Mouse (Mus musculus): ENCODE measurements at regions not wholly inside any gene's neighbourhood (a gene's known extent, or its start where the extent isn't known, plus 50 kb on each side); places are given as distances from the start of the nearest gene placed in this dataset.

DNA sequence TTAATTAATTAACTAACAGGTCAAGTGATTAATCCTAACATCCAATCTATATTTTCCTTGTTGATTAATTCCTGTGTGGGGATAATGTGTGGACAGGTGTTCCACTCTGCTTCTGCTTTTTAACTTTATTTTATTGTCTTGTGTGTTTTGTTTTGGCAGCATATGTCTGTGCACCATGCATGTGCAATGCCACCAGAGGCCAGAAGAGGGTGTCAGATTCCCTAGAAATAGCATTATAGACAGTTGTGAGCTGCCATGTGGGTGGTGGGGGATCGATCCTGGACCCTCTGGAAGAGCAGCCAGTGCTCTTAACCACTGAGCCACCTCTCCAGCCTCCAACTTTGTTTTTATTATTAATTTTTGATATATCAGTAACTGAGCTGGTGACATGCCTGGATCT is 65.6 kb downstream of the En1 start:
- DNase-seq (ENCODE audit: low spot score in 2 of 2): no peak

DNA sequence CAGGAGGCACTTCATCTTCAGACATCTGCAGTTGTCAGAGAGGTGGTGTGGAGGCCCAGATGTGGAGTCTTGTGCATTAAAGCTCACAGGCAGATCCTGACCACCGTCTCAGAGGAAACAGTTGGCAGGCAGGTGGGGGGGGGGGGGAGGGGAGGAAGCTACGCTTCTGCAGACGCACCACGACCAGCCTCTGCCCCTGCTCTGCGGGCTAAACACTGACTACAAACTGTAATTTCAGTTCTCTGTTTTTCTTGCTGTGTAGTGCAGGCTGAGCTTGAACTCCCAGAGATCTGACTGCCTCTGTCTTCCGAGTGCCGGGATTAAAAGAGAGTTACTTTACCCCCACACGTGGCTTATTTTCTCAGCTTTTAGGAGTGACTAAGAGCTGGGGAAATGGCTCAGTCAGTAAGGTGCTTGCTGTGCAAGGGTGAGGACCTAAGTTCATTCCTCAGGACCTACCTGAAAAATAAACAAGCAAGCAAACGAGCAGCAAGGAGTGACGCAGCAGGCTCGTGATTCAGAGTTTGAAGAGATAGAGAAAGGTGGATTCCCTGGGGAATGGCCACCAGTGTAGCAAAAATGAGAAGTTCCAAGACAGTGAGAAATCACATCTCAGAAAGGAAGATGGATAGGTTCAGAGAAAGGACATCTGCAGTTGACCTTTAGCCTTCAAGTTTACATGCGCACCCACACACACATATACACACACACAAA is 81.5 kb downstream of the En1 start:
- DNase-seq (ENCODE audit: low spot score in 2 of 2): no peak

DNA sequence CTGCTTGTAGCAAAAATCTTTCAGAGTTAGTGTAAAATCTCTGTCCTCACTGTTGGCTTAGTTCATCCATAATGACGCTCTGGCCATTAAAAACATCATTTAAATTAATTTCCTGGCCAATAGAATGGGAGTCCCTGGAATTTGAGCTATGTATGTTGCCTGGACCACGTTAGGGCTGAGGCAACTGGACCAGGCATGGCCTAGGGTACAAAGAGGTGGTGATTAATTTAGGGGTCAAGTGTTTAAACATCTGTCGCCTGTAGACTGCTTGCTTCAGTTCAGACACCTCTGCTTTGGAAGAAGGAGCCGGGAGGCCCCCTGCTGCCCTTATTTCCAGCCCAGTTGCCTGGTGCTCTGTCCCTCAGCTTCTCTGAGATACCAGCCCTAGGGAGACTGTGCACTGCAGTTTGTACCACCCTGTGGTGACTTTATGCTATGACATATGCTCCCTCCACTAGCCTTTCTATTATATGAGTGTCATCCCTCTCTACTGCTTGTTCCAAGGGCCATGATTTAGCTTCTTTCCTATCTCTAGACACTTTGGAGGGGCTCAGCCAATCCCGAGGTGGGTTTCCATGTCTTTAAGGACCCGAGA is 83.5 kb downstream of the En1 start:
- DNase-seq (ENCODE audit: low spot score in 2 of 2): no peak

DNA sequence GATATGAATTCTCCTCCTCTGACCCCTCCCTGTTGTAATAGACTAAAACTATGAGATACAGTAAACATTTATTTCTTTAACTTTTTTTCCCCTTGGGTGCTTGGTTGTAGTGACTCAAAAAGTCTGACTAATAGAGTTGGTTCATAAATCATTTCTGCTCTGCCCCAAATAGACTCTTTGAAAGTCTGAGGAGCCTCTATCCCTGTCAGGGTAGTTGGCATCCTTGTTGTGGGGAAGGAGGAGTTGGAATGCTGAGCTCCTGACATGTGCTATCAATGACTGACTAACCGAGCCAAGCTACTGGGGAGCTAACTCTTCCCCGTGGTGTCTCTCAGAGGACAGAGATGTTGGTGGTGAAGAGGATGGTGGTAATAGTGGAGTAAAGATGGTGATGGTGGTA is 89.4 kb downstream of the En1 start:
- no peak for DNase-seq (ENCODE audit: low spot score in 2 of 2)

DNA sequence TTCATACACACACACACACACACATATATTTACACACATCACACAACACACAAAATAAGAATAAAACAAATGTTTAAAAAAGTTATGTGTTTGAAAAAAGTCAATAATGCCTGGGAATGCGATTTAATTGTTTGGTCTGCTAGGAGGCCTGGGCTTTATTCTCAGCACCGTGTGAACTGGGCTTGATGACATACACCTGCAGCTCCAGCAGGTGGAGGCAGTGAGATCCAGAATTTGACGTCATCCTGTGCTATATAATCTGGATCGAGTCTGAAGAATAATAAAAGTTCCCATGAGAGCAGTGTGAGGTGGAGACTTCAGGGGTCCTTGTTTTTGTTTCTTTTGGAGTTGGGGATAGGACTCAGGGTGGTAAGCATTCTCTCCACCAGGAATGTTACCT is 96.0 kb downstream of the En1 start:
- no peak for DNase-seq (ENCODE audit: low spot score in 2 of 2)

DNA sequence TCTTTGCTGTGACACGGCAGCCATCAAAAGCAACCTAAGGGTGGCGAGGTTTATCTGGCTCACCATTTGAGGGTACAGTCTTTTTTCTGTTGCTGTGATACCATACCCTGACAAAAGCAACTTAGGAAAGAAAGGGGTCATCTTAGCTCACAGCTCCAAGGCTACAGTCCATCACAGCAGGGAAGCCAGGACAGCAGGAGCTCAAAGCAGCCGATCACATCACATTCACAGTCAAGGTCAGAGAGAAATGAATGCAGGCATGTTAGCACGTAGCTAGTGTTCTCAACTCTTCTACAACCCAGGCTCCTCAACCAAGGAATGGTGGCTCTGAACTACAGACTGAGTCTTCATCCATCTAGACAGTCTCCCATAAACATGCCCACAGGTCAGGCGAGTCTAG is 102.0 kb downstream of the En1 start:
- no peak for DNase-seq (ENCODE audit: low spot score in 2 of 2)

DNA sequence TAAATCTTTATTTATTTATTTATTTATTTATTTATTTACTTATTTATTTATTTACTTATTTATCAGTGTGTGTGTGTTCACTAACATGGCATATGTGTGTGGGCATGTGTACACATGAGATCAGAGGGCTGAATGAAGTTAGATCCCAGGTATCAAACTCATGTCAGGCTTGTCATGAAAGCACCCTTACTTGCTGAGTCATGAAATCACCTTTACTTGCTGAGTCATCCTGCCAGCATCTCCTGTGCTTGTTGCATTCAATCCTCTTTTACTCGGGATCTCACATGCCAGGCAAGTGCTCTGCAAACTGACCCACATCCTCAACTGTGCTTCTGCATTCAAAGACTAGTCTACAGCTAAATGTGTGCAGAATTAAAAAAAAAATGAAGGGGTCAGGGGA is 103.8 kb downstream of the En1 start:
- no peak for DNase-seq (ENCODE audit: low spot score in 2 of 2)

DNA sequence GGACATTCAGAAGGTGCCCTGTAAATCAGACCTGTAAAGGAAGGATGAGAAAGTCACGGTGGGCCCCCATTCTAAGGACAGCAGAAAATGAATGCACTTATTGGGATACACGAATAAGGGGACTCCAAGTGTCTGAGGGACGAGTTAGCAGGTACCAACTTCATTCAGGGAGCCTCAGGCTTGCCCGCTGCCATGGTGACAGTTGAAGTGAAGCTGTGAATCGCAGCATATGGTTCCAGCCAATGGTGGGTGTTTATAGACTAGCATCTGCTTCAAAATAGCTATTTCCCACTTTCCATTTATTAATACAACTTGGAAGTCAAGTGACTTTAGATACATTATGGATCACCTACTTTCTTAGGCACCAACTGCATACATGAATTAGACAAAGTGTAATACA is 106.3 kb downstream of the En1 start:
- no peak for DNase-seq (ENCODE audit: low spot score in 2 of 2)

DNA sequence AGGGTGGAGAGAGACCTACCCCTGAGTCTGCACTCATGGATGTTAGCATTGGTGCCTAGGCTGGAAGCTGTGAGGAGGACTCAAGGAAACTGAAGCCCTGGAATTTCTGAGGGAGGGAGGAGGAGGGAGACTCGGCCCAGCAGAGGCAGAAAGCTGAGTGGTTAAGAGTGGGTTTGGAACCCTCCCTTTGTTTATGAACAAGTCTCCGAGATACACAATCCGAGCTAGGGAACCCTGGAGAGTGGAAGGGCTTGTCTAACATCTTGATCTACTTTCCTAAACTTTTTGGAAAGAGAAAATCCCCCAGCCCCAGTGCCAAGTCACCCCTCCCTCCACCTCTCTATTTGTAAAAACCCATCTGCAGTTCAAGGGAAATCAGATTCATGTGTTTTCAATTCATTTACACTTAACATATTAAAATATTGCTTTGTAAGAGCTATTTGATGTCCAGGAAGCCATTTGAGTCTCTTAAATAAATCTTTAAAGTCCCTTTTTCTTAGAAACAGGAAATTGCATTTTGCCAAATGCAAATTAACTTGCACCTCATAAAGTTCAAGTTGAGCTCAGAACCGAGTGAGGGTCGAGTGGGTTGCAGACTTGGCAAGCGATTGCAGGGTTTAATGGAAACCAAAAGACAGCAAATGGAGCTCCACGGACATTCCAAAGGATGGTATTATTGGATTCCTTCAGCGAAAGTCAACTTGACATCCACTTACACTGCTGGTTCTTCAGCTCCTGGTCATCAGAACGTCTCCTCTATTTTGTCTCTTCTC is 113.1 kb downstream of the En1 start:
- no peak for DNase-seq (ENCODE audit: low spot score in 2 of 2)

DNA sequence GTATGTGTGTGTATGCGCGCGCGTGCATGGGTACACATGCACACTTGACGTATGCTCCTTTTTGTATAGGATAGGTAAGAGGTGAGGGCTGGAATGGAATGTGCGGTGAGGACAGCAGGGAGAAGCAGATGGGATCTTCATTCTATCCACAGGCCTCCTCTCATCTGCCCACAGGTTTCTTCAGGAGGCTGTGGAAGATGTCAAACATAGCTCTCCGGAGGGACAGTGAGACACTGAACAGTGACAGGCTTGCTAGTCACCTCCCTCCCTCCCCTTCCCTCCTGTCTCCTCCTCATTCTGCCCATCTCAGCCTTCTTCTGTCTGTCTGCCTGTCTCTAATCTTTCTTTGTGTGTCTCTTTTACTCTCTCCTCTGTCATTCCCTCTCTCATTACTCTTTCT is 124.6 kb downstream of the En1 start:
- DNase-seq (ENCODE audit: low spot score in 2 of 2): no peak

DNA sequence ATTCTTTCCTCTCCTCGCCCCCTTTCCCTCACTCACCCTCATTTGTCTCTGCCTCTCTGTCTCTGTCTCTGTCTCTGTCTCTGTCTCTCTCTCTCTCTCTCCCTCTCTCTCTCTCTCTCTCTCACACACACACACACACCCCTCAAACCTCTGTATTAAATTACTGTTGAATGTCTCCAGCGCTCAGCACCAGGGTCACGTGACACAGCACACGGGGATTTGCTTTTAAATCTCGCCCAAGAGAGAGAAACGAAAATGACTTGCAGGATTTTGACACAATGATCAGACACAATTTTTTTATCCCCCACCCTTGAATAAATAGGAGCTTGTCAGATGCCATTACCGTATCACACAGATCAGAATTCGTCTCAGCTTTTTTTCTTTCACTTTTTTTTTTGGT is 125.2 kb downstream of the En1 start:
- no peak for DNase-seq (ENCODE audit: low spot score in 2 of 2)

DNA sequence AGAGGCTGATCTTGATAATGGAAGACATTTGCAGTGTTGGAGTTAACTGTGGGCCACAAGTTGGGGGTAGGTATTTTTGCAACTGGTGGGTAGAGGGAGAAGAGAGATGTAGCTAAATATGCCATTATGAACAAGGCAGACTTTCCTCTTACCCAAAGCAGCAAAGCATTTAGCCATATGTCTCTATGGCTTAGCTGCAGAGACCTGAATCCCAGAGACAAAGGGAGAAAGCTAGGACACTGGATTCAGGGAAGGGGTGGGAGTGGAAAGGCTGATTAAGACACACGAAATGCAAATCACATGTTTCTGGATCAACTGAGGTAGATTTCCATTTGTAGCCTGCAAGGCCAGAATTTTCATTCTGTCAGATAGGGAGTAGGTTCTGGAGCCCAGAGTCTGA is 129.8 kb downstream of the En1 start:
- DNase-seq (ENCODE audit: low spot score in 2 of 2): no peak

DNA sequence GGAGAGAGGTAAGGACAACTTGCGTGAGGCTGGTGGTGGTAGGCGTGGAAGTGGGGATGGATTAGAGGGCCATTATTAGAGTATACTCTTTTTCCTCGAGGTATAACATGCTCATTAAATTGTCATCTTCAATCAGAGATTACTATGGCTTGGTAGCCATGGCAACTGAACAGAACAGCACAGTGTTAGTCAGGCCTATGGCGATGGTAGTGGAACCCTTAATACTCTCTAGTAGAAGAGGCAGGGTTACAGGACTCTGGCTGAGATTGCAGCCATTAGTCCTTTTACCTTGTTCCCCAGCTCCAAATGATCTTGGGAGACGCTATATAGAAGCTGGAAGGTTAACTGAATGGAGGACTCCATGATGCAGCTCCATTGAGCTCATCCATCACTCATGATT is 131.5 kb downstream of the En1 start:
- DNase-seq (ENCODE audit: low spot score in 2 of 2): no peak

DNA sequence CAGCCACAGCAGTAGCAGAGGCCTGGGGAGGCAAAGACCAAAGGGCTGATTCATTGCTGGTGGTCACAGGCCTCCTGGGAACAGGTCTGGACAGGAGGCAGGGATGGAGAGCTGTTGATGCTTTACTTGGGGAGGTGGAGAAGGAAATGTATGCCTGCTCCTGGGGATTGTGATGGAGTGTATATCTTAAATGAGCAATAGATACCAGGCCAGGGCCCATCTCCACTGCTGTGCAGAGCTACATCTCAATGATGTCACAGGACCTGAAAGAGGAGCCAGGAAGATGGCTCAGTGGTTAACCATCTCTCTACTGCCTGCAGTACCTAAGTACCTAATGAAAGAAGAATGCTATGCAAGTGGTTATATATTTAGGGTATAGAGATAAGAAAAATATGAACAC is 132.6 kb downstream of the En1 start:
- DNase-seq (ENCODE audit: low spot score in 2 of 2): no peak

DNA sequence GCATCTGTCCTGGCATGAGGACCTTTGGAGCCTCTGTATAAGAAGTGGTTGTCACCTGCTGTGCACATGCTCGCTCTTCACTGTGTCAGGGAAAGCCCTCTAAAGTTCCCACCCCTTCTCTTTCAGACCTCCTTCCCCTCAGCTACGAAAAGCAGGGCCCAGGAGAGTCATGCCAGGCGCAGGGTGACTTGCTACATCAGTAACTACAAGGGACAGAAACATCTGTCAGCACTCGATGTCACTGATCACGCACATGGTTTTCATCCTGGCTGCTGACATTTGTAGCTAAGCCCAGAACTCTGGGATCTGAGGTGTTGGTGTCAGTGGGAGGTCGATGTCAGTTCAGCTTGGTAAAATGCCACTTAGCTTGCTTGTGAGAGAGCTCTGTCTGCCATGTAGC is 137.3 kb downstream of the En1 start:
- DNase-seq (ENCODE audit: low spot score in 2 of 2): no peak

DNA sequence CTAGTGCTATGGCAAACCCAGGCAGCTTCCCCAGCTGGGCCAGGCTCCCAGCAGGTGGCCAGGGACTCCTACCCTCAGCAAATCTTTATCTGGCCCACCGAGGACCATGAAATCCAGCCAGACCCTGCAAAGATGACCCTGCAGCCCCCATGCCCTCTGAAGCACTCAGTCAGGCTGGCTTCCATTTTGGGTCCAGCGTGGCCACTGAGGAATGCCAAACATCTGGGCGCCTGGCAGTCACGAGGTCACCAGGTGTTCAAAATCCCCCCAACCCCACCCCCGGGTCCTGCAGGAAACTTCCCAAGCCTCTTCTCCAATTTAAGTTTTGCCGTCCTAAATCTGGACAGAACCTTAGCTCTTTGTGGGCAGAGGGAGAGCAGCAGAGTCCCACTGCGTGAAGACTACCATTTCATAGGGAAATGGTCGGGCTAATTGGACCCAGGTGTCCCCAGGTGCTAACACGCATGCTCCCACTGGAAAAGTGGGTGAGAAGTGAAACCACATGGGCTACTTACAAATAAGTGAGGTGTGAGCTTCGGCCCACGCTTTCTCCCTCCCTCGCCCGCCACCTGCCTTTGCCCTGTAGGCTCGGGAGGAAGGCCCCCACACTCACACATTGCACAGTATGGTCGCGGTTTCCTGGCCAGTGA is 139.0 kb downstream of the En1 start:
- no peak for DNase-seq (ENCODE audit: low spot score in 2 of 2)

DNA sequence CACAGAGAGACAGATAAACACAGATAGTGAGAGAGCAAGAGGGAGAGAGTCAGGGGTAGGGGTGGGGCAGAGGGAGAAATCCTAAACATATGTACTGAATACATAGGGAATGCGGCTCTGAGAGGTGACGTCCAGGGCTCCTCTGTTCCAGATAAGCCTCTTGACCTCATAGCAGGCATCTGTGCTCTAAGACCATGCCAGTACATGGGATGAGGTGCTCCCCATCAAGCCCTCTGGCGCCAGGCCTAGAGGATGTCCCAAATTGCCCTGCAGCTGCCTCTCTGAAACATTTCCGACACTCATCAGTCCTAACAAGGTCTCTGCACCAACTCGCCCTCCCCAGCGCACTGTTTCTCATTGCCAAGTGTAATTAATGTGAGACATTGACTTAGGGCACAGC is 146.7 kb downstream of the En1 start:
- DNase-seq (ENCODE audit: low spot score in 2 of 2): no peak

DNA sequence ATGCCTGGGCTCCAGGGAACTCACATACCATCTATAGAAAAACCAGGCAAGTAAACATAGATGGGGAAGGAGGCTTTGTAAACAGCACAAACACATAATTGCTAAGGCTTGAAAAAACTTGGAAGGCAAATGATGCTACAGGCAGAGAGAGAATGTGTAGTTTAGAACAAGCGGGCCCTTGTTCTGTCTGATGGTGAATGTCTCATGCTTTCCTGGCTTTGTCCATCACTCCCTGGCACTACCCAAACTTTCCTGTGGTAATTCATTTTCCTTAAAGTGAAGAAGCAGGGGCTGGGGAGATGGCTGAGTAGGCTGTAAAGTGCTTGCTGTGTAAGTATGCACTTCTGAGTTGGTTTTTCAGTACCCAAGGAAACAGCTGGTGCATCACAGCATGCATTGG is 151.2 kb downstream of the En1 start:
- no peak for DNase-seq (ENCODE audit: low spot score in 2 of 2)

DNA sequence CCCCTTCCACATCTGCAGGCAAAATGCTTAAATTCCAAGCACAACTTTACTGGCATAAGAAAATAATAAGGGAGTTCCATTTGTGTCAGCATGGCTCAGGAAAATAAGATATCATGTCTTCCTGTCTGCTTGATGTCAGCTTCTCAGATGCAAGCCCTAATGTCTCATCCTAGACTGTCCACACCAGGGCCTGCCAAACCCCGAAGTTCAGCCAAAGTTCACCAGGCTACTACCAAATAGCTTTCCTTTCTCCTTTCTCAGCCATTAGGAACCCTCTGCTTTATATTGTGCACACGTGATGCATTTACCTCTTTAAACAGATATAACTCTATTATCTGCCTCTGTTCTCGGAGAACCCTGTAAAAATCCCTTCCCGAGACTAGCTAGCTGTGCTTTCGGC is 152.1 kb downstream of the En1 start:
- DNase-seq (ENCODE audit: low spot score in 2 of 2): no peak

DNA sequence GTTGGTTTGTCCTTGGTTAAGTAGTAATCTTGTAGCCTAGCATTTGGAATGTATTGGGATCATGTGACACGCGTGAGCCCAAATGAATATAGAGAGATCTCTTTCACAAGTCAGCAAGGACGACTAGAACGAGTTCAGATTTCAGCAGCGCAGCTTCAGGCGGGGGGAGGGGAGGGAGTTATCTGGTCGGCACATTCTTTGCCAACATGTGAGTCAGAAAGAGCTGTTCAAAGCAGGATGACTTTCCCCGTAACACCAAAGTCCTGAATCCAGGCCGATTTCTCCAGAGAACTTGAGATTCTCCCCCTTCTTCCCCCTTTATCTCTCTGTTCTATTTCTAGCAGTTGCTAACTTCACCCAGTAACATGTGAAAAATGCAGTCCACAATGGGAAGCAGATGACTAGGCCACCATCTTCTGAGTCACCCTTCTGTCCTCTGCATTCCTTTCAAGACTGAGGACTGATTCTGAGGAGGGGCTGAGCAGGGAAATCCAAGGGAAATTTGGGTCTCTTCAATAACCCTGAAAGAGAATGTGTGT is 155.1 kb downstream of the En1 start:
- no peak for DNase-seq (ENCODE audit: low spot score in 2 of 2)

DNA sequence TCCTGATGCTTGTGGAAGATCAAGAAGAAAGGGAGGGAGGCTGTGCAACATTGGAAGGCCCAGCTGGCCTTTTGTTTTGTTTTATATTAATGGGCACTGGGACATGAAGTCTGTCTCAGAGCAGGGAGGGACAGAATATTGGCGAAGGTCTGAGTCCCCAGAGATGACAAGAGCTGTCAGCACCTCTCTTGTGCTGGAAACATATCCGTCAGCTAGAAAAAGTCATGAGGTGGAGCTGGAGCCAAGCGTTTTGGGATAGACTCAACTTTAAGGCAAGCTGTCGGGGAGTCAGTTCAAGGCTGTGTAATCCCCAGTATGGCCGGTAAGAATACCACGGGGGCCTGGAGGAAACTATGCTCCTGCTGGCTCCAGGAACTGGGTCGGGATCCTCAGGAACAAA is 156.0 kb downstream of the En1 start:
- DNase-seq (ENCODE audit: low spot score in 2 of 2): no peak

DNA sequence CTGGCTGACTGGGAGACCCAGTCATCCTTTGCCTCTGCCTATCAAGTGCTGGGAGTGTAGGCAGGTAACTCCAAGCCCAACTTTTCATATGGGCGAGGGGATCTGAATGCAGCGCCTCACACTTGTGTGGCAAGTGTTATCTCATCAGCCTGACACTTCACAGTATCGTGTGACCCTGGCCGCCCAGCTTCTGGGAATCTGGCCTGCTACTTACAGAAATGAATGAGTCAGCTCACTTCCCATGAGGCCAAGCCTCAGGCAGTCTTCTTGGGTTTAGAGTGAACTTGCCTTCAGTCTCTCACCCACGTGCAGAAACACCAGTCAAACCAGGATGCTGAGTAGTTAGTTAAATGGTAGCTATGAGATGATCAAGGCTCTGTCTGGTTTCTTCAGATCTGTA is 156.5 kb downstream of the En1 start:
- DNase-seq (ENCODE audit: low spot score in 2 of 2): no peak

DNA sequence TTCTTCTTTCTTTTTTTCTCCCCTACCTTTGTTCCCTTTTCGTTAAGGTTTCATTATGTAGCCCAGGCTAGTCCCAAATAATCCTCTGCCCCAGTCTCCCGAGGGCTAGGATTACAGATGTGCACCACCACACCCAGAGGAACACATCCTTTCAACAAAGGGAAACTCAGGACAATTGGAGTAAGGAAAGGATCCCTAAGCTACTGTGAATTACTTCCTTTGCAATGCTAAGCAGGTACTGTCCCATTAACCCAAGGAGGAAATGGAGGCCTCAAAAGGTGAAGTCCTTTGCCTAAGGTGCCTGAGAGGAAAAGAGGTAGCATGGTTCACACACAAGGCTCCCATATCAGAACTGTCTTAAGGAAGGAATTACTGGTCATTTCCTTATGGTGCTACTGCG is 157.2 kb downstream of the En1 start:
- DNase-seq (ENCODE audit: low spot score in 2 of 2): no peak
